Mouse (Mus musculus) fat pad, adult 2 months (tissue): ENCODE data around the gene BC029722.
"Not testable (repeated sequence)": the region's sequence is repeated elsewhere in the genome, so short reads cannot be mapped to it uniquely, and the experiment has no call there.

Experiments
- DNase-seq: peaks from one replicate; pipeline ENCODE4 v3.0.0-alpha.2; 2011; ENCODE audit warnings: low read depth, low spot score; ENCODE audit errors: extremely low read depth

BC029722 gene

GRCm38 (mm10) chr2:155819392-155819448, at the start of gene BC029722:
TSS of gene BC029722 (minus strand) at chr2:155819426.
- DNase-seq: no peak

DNA sequence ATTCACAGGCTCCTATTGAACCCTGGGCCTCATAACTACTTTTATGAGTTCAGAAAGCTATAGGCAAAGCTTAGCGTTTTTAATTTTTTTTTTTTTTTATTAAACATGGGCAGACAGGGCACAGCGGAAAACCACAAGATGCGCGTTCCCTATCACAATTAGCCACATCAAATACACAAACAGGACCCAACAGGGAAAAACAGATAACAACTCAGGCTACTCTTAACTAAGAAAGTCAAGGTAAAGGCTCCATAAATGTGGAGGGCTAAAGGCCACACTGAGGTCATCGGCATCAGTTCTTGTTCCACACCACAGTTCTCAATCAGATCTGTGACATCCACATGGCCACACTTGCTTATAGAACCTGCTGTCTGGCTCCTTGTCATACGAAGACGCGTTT, 49.1 kb upstream of the BC029722 start:
- DNase-seq: no peak

DNA sequence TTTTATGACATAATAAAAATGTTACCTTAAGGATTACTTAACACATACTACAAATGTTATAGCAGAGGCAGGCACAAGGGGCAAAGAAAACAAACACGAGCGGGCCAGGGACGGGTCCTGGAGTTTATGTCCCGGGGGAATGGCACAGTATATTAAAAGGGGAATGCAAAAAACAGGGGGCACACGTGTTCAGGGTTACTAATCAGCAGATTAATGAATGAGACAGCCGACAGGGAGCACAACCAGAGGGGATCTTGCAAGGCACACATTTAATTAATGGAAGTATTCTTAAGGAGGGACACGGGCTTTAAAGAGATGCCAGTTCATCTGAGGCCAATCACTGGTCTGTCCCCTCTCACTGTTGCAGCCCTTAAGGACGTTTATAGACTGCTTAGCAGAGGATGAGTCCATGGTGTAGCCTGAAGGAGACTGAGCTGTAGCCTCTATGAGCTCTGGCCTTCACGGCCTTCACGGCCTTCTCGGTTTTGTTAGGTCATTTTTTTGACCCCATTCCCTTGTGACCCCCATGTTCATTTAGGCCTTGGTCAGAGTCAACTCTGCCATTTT, 44.2 kb upstream of the BC029722 start:
- DNase-seq: no peak

GRCm38 (mm10) chr2:155862573-155863300, 43.5 kb upstream of the BC029722 start:
- no peak for DNase-seq

DNA sequence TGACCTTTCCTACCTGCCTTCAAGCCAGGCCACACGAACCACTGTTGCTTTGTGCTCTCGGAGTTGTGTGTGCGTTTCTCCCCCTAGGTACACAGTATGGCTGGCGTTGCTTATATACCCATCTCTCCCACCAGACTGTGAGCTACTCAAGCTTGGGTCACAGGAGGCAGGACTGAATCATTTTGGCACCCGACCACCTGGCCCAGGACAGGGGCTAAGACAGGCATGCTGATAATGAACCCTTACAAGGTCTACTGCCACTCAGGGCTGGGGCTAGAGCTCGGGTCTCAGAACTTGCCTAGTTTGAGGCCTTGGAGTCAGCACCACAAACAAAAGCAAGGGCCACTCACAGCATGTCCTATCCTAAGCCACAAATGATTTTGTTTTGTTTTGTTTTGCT, 42.4 kb upstream of the BC029722 start:
- no peak for DNase-seq

DNA sequence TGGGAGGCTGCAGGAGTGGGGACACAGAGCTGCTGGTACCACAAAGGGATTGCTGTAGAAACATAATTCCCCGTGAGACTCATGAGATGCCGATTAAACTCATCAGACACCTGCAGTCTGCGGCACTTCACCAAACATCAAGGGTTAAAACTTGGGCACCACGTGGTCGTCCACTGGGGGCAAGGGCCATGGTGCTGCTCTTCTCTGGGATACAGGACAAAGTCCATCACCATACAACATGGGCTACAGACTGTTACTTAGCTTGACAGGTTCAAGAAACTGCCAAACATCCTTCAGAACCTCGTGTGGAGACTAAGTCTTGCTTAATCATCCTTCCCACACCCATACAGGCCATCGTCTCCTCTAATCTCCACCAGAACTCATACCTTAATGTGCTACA, 40.9 kb upstream of the BC029722 start:
- DNase-seq: no peak

- no peak for DNase-seq
These were observed 33.3 kb upstream of the BC029722 start for GRCm38 (mm10) chr2:155852536-155852935.

GRCm38 (mm10) chr2:155850120-155850519, 30.9 kb upstream of the BC029722 start:
- DNase-seq: no peak

DNA sequence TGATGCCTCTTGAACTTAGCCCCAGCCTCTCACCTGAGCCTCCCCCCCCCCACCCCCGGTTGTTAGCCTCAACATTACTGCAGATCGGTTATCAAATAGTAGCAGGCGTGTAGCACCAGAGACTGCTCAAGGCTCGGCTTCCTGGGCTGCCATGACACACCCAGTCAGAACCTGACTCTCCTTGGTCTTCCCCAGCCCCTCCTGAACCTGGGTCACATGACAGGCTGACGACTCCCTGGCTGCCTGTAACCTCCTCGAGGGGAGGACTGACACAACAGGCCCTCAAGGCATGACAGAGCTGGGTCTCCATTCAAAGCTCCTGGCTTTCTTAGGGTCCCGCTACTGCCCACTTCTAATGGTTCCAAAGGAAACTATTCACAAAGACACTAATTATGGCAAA, 30.2 kb upstream of the BC029722 start:
- no peak for DNase-seq

DNA sequence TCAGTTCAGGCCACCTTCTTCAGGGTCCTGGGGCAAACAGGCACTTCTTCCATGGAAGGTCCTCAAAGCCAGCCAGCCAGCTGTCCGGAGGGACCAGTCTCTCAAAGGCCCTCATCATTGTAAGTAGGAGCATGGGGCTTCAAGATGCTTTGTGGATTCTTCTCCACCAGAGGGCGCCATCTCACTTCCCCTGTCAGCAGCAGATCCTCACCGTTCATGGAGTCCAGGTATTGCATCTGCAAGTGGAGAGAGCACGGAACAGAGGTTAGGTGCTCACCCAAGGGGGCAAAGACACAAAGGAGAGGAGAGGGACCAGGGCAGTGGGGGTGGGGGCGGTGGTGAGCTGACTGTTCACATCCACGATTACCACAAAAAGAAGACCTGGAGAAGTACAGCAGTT, 29.1 kb upstream of the BC029722 start:
- DNase-seq: no peak

- no peak for DNase-seq
These were observed 27.7 kb upstream of the BC029722 start for GRCm38 (mm10) chr2:155846930-155847329.

DNA sequence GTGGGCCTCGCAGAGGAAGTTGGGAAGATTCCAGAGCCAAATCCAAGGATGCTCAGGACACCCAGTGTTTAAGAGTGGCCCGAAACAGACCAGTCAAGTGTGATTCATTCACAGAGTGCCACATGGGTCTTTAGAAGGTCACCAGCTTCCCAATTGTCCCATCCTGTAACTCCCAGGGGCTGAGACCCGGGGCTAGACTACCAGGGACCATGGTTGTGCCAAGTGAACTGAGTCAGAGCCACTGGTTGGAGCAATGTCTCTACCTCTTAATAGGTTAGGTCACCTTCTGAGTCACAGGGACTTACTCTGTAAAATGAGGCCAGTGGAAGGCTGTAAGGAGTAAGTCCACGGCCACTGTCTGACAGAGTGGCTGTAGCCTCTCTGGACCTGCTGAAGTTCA, 19.7 kb upstream of the BC029722 start:
- DNase-seq: no peak

GRCm38 (mm10) chr2:155837961-155838360, 18.7 kb upstream of the BC029722 start:
- DNase-seq: no peak

GRCm38 (mm10) chr2:155834732-155835131, 15.5 kb upstream of the BC029722 start, which contains the start of gene Fam83c:
TSS of gene Fam83c (minus strand) at chr2:155834854.
- DNase-seq: no peak

- DNase-seq: not testable (repeated sequence)
These were observed 12.9 kb upstream of the BC029722 start for GRCm38 (mm10) chr2:155832087-155832486.

- DNase-seq: no peak
These were observed 12.1 kb upstream of the BC029722 start for GRCm38 (mm10) chr2:155831302-155831701.

GRCm38 (mm10) chr2:155830841-155831240, 11.6 kb upstream of the BC029722 start:
- no peak for DNase-seq

DNA sequence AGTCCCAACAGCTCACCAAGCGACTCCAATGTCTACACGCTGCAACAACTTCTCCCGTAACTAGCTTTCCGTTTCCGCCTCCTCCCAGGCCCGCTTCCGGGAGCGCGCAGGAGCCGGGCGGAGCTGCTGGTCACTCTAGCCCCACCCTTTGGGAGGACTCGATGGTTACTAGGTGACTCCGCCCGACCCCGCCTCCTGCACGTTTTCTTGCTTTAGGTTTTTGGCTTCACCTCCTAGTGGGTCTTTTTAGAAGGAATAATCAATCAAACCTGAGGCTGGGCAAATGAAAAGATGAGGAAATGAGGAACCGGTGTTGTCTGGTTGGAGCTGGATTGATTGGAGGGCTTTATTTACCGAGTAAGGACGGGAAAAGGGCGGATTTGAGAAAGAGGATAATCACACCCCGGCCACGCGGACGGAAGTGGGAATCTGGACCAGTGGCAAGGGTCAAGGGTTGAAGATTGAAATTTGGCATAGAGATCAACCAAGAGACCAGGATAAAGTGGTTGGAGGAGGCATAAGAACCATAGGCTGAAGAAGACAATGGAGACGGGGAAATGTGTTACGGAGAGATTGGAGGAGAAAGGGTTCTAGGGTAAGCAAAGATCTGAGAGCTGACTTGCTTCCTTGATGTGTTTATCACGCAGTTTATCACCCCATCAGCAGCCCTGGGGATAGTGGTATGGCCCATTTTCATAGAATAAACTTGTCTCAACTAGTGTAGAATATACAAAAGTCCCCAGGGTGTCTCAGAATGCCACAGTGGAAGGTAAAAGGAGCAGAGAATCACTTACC, 7.6 kb upstream of the BC029722 start, which contains the start of gene Eif6:
Gene Eif6 (minus strand): TSS at position 296 of the 795 bp plus-strand sequence.
- no peak for DNase-seq

DNA sequence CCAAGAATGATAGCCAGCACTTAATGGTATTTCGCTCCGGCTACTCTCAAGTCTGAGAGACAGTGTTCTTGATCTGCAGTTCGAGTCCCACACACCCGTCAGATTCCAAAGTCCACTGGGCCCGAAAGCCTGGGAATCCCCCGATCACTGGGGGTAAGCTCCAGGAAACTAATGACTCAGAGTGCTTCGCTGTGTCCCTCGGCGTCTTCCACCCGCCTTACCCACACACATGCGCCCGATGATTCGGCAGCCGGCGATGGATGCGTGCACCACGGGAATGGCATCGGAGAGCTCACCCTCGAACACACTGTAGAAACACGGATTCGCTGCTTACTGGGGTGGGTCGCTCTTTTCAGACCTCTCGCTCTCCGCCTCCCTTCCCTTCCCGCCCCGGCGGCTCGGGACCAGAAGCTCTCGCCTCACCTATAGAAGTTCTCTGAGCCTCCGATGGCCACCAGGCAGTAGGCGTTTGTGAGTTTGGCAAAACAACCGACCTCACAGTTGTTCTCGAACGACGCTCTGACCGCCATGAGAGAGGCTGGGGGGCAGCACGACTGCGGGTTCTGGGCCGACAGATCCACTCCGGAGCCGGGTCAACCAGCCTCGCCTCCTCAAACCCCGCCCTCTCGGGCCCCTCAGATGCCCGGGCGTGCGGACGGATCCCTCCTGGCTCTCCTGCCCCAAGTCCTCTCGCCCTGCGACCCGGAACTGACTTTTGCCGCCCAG, 6.8 kb upstream of the BC029722 start:
- no peak for DNase-seq

- no peak for DNase-seq
These were observed 4.5 kb upstream of the BC029722 start for GRCm38 (mm10) chr2:155823722-155824121.

DNA sequence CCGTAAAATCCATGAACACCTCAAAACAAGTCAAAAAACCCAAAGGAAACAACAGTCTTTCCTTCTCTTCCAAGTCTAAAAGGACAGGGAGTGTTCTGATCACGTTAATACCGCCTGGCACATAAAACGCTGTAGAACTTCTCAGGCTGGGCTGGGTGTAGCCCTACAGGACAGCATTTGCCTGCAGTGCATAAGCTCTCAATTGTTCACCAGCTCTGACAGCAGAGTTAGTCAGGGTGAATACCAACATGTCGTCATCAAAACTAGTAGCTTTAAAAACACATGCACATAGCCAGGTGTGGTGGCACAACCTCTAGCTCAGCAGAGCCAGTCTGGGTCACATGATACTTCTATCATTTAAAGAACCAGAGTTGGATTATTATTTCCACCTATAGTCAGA, 1.6 kb upstream of the BC029722 start:
- DNase-seq: peak; percentile 59
